13 mouse cellular contexts compared by ENCODE assay signal in genomic region chr12:55983565-55984351, GRCm38 (mm10).
DNase-seq lines count a peak whose midpoint lies in the region; ATAC-seq and TF ChIP-seq lines count a peak whose summit lies in the region.
"Had no signal": no experiment of that assay in that cellular context is flagged by ENCODE, and none has a peak within 500 bp of the region (broad histone marks: within the 10 kb centered on the region; RNA-seq: fewer than 3 reads in every experiment).

No protein-coding gene starts in this region.

- H3K27me3 ChIP-seq in forebrain, embryonic 16.5 days (replicated peaks; ENCODE audit: control insufficient read depth, insufficient read depth, low read length), result no peaks in the 10 kb centered on the region; the same call in 1 of the 2 replicates
- H3K27me3 ChIP-seq in midbrain, embryonic 11.5 days (ENCODE audit: control insufficient read depth, insufficient read depth, low read length), result no peaks in the 10 kb centered on the region
- no peaks in the 10 kb centered on the region for H3K27me3 ChIP-seq in intestine, postnatal 0 days (replicated peaks; ENCODE audit: control insufficient read depth, insufficient read depth, low read length)
- no peaks in the 10 kb centered on the region for H3K27me3 ChIP-seq in heart, embryonic 12.5 days (replicated peaks)
- H3K27me3 ChIP-seq: stomach, embryonic 15.5 days had no signal

- 8% methylated on average over 11 of the region's 11 CpGs for WGBS in forebrain, embryonic 16.5 days
- 20% methylated on average over 11 of the region's 11 CpGs for WGBS in midbrain, embryonic 11.5 days
- 66% methylated on average over 11 of the region's 11 CpGs for WGBS in intestine, postnatal 0 days
- WGBS in heart, embryonic 12.5 days, result 75% methylated on average over 11 of the region's 11 CpGs

- H3K36me3 ChIP-seq in forebrain, embryonic 16.5 days (ENCODE audit: control insufficient read depth, insufficient read depth), result no peaks in the 10 kb centered on the region
- no peaks in the 10 kb centered on the region for H3K36me3 ChIP-seq in midbrain, embryonic 11.5 days (ENCODE audit: control insufficient read depth, insufficient read depth, low read length)
- H3K36me3 ChIP-seq in intestine, postnatal 0 days (ENCODE audit: control insufficient read depth, insufficient read depth), result no peaks in the 10 kb centered on the region
- H3K36me3 ChIP-seq in heart, embryonic 12.5 days, result no peaks in the 10 kb centered on the region
- H3K36me3 ChIP-seq: embryonic facial prominence, embryonic 10.5 days; stomach, embryonic 15.5 days had no signal

- H3K4me3 ChIP-seq in forebrain, embryonic 16.5 days (replicated peaks; ENCODE audit: low read length), result peak overlapping the region; percentile 13
- H3K4me3 ChIP-seq in midbrain, embryonic 11.5 days (ENCODE audit: low read depth, low read length), result no peak overlapping the region
- H3K4me3 ChIP-seq in intestine, postnatal 0 days (ENCODE audit: low read depth, low read length), result no peak overlapping the region
- H3K4me3 ChIP-seq in heart, embryonic 12.5 days, result no peak overlapping the region
- H3K4me3 ChIP-seq: embryonic facial prominence, embryonic 10.5 days; heart, adult 2 months; stomach, embryonic 15.5 days had no signal

- peak; percentile 4 to 8 for DNase-seq in left cerebral cortex, postnatal 14 days (ENCODE audit: low spot score in 2 of 2)
- no peak for DNase-seq in left cerebral cortex, adult 11 months (ENCODE audit: low spot score)
- DNase-seq in midbrain, embryonic 11.5 days (ENCODE audit: low spot score, missing footprints), result peak; percentile 88
- peak; percentile 90 for DNase-seq in retina, postnatal 1 day
- no peak for DNase-seq in cerebellum, postnatal 36 days
- DNase-seq: heart, adult 2 months; heart, postnatal 4 days; right cerebral cortex, postnatal 25 days had no signal

- H3K9me3 ChIP-seq in forebrain, embryonic 16.5 days (ENCODE audit: control insufficient read depth, low read length), result no peaks in the 10 kb centered on the region
- H3K9me3 ChIP-seq in midbrain, embryonic 11.5 days (ENCODE audit: control insufficient read depth, low read length), result no peaks in the 10 kb centered on the region
- H3K9me3 ChIP-seq in intestine, postnatal 0 days (ENCODE audit: control insufficient read depth), result no peaks in the 10 kb centered on the region
- H3K9me3 ChIP-seq in heart, embryonic 12.5 days (replicated peaks), result no peaks in the 10 kb centered on the region
- H3K9me3 ChIP-seq: embryonic facial prominence, embryonic 10.5 days; stomach, embryonic 15.5 days had no signal

- no peak overlapping the region for H3K9ac ChIP-seq in forebrain, embryonic 16.5 days (replicated peaks; ENCODE audit: low read depth, low read length)
- no peak overlapping the region for H3K9ac ChIP-seq in midbrain, embryonic 11.5 days (ENCODE audit: low read length)
- H3K9ac ChIP-seq in intestine, postnatal 0 days (ENCODE audit: low read depth, low read length), result no peak overlapping the region
- H3K9ac ChIP-seq in heart, embryonic 12.5 days, result no peak overlapping the region
- H3K9ac ChIP-seq: stomach, embryonic 15.5 days had no signal

- H3K27ac ChIP-seq in forebrain, embryonic 16.5 days (ENCODE audit: low read length), result no peak overlapping the region
- H3K27ac ChIP-seq in midbrain, embryonic 11.5 days (ENCODE audit: low read depth, low read length), result peak overlapping the region; percentile 35; the same call in 1 of the 2 replicates
- no peak overlapping the region for H3K27ac ChIP-seq in intestine, postnatal 0 days (ENCODE audit: low read depth, low read length)
- H3K27ac ChIP-seq in heart, embryonic 12.5 days (ENCODE audit: poor library complexity, severe bottlenecking), result no peak overlapping the region
- H3K27ac ChIP-seq: embryonic facial prominence, embryonic 10.5 days; heart, adult 2 months; stomach, embryonic 15.5 days had no signal

- intact Hi-C loops in left cerebral cortex, postnatal 14 days (cut with DNase I), result no loop called here

- H3K4me1 ChIP-seq in forebrain, embryonic 16.5 days (replicated peaks; ENCODE audit: control insufficient read depth, insufficient read depth, low read length), result peaks cover 9% of the 10 kb centered on the region
- H3K4me1 ChIP-seq in midbrain, embryonic 11.5 days (ENCODE audit: control insufficient read depth, insufficient read depth, low read length), result peaks cover 11% of the 10 kb centered on the region
- no peaks in the 10 kb centered on the region for H3K4me1 ChIP-seq in intestine, postnatal 0 days (replicated peaks; ENCODE audit: control insufficient read depth, insufficient read depth, low read length)
- no peaks in the 10 kb centered on the region for H3K4me1 ChIP-seq in heart, embryonic 12.5 days (replicated peaks)
- H3K4me1 ChIP-seq: embryonic facial prominence, embryonic 10.5 days; stomach, embryonic 15.5 days had no signal

- peak overlapping the region; percentile 41 for H3K4me2 ChIP-seq in forebrain, embryonic 16.5 days (ENCODE audit: low read length)
- peak overlapping the region; percentile 29 for H3K4me2 ChIP-seq in midbrain, embryonic 11.5 days
- no peak overlapping the region for H3K4me2 ChIP-seq in intestine, postnatal 0 days (replicated peaks; ENCODE audit: low read depth)
- H3K4me2 ChIP-seq in heart, embryonic 12.5 days, result no peak overlapping the region
- H3K4me2 ChIP-seq: stomach, embryonic 15.5 days had no signal

- peak; percentile 91 for ATAC-seq in forebrain, embryonic 16.5 days
- peak; percentile 92 for ATAC-seq in midbrain, embryonic 11.5 days (ENCODE audit: low FRiP score)
- ATAC-seq in intestine, postnatal 0 days, result no peak
- no peak for ATAC-seq in heart, embryonic 12.5 days (ENCODE audit: insufficient number of reproducible peaks, low FRiP score)

- TF ChIP-seq CTCF in intestine, postnatal 0 days (IDR thresholded peaks at IDR 0.05; ENCODE audit: low read depth), result no peak

Comparison
In these comparisons a context has a peak if more than half of its experiments do, and no peak if none do; other contexts are left out.
1. DNase-seq: peak in left cerebral cortex, postnatal 14 days (2 of 2), midbrain, embryonic 11.5 days (single experiment) and retina, postnatal 1 day (single experiment); none in left cerebral cortex, adult 11 months (single experiment) and cerebellum, postnatal 36 days (0 of 2).
2. ATAC-seq: peak in forebrain, embryonic 16.5 days (single experiment) and midbrain, embryonic 11.5 days (single experiment); none in intestine, postnatal 0 days (single experiment) and heart, embryonic 12.5 days (single experiment).
3. H3K4me2 ChIP-seq: peak in forebrain, embryonic 16.5 days (single experiment) and midbrain, embryonic 11.5 days (single experiment); none in intestine, postnatal 0 days (single experiment) and heart, embryonic 12.5 days (single experiment).